Mouse (Mus musculus) hindbrain, embryonic 12.5 days (tissue): ENCODE data around the gene Gm20721. TPM values are rescaled to one million over a fixed set of nuclear protein-coding genes. Genes with fewer than 3 reads are reported as not detected.

Experiments
- ATAC-seq: fragments of 200-750 bp; cut with Nextera tagmentation; 2 replicates; pipeline ENCODE4 v1.8.0; 2017; ENCODE audit warnings: moderate TSS enrichment; ENCODE audit not compliant: low FRiP score
- H3K27ac ChIP-seq: fragments of 300-500 bp; sonication (generic); 2 replicates; pipeline ENCODE4 v1.5.1; 2016; ENCODE audit warnings: mild to moderate bottlenecking
- H3K27me3 ChIP-seq: fragments of 300-500 bp; sonication (generic); 2 replicates; pipeline ENCODE4 v1.6.1; 2016; ENCODE audit warnings: mild to moderate bottlenecking
- H3K36me3 ChIP-seq: fragments of 300-500 bp; sonication (generic); 2 replicates; pipeline ENCODE4 v1.6.1; 2016; ENCODE audit warnings: mild to moderate bottlenecking
- H3K4me1 ChIP-seq: fragments of 300-500 bp; sonication (generic); 2 replicates; pipeline ENCODE4 v1.6.1; 2016
- H3K4me2 ChIP-seq: fragments of 300-500 bp; sonication (generic); replicated peaks from 2 replicates; pipeline ENCODE4 v1.6.1; 2016; ENCODE audit warnings: mild to moderate bottlenecking
- H3K4me3 ChIP-seq: fragments of 300-500 bp; sonication (generic); 2 replicates; pipeline ENCODE4 v1.5.1; 2016; ENCODE audit warnings: mild to moderate bottlenecking
- H3K9ac ChIP-seq: fragments of 300-500 bp; sonication (generic); 2 replicates; pipeline ENCODE4 v1.6.1; 2016; ENCODE audit warnings: mild to moderate bottlenecking, moderate library complexity
- H3K9me3 ChIP-seq: fragments of 300-500 bp; sonication (generic); replicated peaks from 2 replicates; pipeline ENCODE4 v1.6.1; 2016; ENCODE audit warnings: mild to moderate bottlenecking
- WGBS: fragments of 180-500 bp; shearing (Covaris S2); methylation state at CpG from one replicate; pipeline ENCODE4 v1.1.7; 2016; 5-methylcytosine and 5-hydroxymethylcytosine counted together
- polyA plus RNA-seq: library from polyadenylated mRNA; unstranded; fragments of >200 nt; fragmentation: Nextera tagmentation; extraction: Ambion mirVana; gene quantifications from 2 replicates; pipeline ENCODE4 v1.2.1, GENCODE M21; 2016

The Gm20721 gene
- polyA plus RNA-seq, 1 experiment from 2014 or later, result 14.5 TPM

GRCm38 (mm10) chr2:174342793-174343400, 3.6 kb downstream of the Gm20721 start:
- peaks cover 42% of the 10 kb centered on the region for H3K36me3 ChIP-seq
- no peak overlapping the region for H3K9ac ChIP-seq
- no peaks in the 10 kb centered on the region for H3K27me3 ChIP-seq
- WGBS, result 72% methylated on average over 8 of the region's 8 CpGs
- no peak for ATAC-seq
- H3K4me1 ChIP-seq, result peaks cover 34% of the 10 kb centered on the region
- no peak overlapping the region for H3K4me2 ChIP-seq
- H3K27ac ChIP-seq, result peak overlapping the region; percentile 69
- H3K9me3 ChIP-seq, result 0 out of 2 replicates have a peak, but pooled peaks cover 4% of the 10 kb centered on the region
- H3K4me3 ChIP-seq, result no peak overlapping the region

GRCm38 (mm10) chr2:174340893-174341580, 5.5 kb downstream of the Gm20721 start:
- Histone ChIP-seq H3K4me1 (peaks cover 43% of the 10 kb centered on the region), H3K4me3 (no peak overlapping the region), H3K27ac (no peak overlapping the region), H3K9ac (no peak overlapping the region), H3K27me3 (no peaks in the 10 kb centered on the region), H3K9me3 (0 out of 2 replicates have a peak, but pooled peaks cover 2% of the 10 kb centered on the region), H3K4me2 (no peak overlapping the region), H3K36me3 (peaks cover 28% of the 10 kb centered on the region)
- WGBS, result 87% methylated on average over 4 of the region's 4 CpGs
- ATAC-seq, result no peak

DNA sequence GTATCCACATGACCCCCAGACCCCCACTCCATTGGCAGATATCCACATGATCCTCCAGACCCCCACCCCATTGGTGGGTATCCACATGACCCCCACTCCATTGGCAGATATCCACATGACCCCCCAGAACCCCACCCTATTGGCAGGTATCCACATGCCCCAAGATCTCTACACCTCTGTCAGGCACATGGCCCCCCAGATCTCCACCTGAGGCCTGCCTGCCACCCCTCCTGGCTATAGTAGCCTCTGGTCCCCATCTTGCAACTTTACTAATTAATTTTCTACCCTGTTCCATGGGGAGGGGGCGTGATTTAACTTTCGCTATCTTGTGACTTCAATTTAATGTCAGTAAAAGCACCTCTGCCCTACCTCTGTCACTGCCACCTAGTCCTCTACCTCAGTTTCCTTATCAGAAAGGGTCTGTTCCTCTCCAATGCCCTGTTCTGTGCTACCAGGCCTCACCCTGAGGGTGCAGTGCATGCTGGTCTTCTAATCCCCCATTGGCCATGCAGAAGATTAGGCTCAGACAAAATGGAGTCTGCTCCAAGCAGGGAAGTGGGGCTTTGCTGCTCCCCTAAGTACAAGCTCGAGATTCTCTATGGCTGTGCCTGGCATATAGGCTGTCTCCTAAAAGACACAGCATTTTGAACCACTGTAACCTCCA, 6.2 kb downstream of the Gm20721 start:
- H3K9me3 ChIP-seq, result no peaks in the 10 kb centered on the region
- no peaks in the 10 kb centered on the region for H3K27me3 ChIP-seq
- peaks cover 22% of the 10 kb centered on the region for H3K36me3 ChIP-seq
- no peak for ATAC-seq
- 92% methylated on average over 3 of the region's 3 CpGs for WGBS
- no peak overlapping the region for H3K4me2 ChIP-seq
- H3K9ac ChIP-seq, result no peak overlapping the region
- H3K4me3 ChIP-seq, result no peak overlapping the region
- peaks cover 46% of the 10 kb centered on the region for H3K4me1 ChIP-seq
- no peak overlapping the region; the same call in 1 of the 2 replicates for H3K27ac ChIP-seq

GRCm38 (mm10) chr2:174339701-174340100, 6.8 kb downstream of the Gm20721 start:
- peaks cover 15% of the 10 kb centered on the region for H3K36me3 ChIP-seq
- no peak; the same call in 1 of the 2 replicates for ATAC-seq
- H3K27me3 ChIP-seq, result no peaks in the 10 kb centered on the region
- WGBS, result 100% methylated on average over 1 of the region's 1 CpGs
- peaks cover 50% of the 10 kb centered on the region for H3K4me1 ChIP-seq
- H3K4me2 ChIP-seq, result no peak overlapping the region
- no peak overlapping the region for H3K4me3 ChIP-seq
- H3K9ac ChIP-seq, result no peak overlapping the region
- no peaks in the 10 kb centered on the region for H3K9me3 ChIP-seq
- no peak overlapping the region for H3K27ac ChIP-seq

DNA sequence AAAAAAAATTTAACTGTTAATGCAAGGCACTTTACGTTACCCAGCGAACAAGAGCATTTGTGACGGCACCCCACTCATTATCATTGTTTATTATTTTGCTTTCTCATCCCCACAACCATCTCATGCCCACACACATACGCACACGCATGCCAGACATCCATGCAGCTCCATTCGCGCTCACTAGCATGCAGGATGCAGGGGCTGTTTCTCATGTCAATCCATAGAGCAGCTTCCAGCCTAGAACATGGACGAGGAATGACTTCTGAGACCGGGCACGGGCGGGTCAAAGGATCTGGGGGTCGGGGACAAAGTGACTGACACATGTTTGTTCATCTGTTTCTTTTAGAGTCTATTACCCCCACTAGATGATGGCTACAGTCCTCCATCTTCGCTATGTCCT, 9.2 kb downstream of the Gm20721 start:
- Histone ChIP-seq H3K4me2 (no peak overlapping the region), H3K27me3 (no peaks in the 10 kb centered on the region), H3K36me3 (0 out of 2 replicates have a peak, but pooled peaks cover 8% of the 10 kb centered on the region), H3K4me1 (peaks cover 55% of the 10 kb centered on the region), H3K27ac (no peak overlapping the region), H3K9ac (no peak overlapping the region), H3K4me3 (no peak overlapping the region), H3K9me3 (no peaks in the 10 kb centered on the region)
- 87% methylated on average over 13 of the region's 13 CpGs for WGBS
- no peak for ATAC-seq

- no peak overlapping the region for H3K27ac ChIP-seq
- 0 out of 2 replicates have a peak, but pooled peaks cover 5% of the 10 kb centered on the region for H3K36me3 ChIP-seq
- no peaks in the 10 kb centered on the region for H3K27me3 ChIP-seq
- H3K9ac ChIP-seq, result no peak overlapping the region
- peak overlapping the region; percentile 65 for H3K4me2 ChIP-seq
- H3K4me1 ChIP-seq, result peaks cover 50% of the 10 kb centered on the region
- WGBS, result 79% methylated on average over 10 of the region's 10 CpGs
- no peak for ATAC-seq
- no peak overlapping the region for H3K4me3 ChIP-seq
- H3K9me3 ChIP-seq, result no peaks in the 10 kb centered on the region
These were observed 12.1 kb downstream of the Gm20721 start for GRCm38 (mm10) chr2:174334415-174334814.

DNA sequence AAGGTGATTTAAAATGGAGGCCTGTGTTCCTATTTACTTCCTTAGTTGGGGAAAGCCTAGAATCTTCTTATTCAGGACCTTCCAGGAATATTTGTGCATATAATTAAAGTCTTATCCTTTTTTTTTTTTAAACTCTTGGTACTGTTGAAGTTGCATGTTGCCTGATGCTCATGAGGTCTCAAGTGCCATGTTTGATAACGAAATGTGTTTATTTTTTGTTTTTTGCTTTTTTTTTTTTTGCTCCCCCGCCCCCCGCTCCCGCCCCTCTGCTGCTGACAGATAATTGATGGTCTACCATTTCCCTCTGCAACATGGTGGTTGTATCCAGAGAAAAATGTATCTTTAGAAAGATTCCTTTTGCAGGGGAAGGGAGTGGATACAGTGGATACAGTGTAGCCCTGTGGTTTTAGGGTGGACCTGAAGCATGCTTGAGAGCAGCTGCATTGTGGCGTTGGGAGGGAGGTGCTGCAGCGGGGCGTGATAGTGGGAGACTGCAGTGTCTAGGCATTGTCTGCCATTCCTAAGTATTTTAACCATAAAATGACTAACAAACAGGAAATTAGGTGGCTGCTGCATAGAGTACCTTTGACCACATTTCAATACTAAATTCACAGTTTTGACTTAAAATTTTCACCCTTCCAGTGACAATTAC, 13.1 kb downstream of the Gm20721 start:
- Histone ChIP-seq H3K4me3 (no peak overlapping the region), H3K9ac (no peak overlapping the region), H3K36me3 (0 out of 2 replicates have a peak, but pooled peaks cover 5% of the 10 kb centered on the region), H3K4me1 (peaks cover 55% of the 10 kb centered on the region), H3K27me3 (no peaks in the 10 kb centered on the region), H3K9me3 (no peaks in the 10 kb centered on the region), H3K4me2 (peak overlapping the region; percentile 65), H3K27ac (peak overlapping the region; percentile 62; the same call in 1 of the 2 replicates)
- 47% methylated on average over 7 of the region's 7 CpGs for WGBS
- no peak for ATAC-seq

GRCm38 (mm10) chr2:174331282-174332030, 15.1 kb downstream of the Gm20721 start:
- Histone ChIP-seq H3K9me3 (peaks cover 5% of the 10 kb centered on the region; the same call in 1 of the 2 replicates), H3K4me2 (peak overlapping the region; percentile 65), H3K4me1 (peaks cover 47% of the 10 kb centered on the region), H3K36me3 (0 out of 2 replicates have a peak, but pooled peaks cover 5% of the 10 kb centered on the region), H3K27ac (peak overlapping the region; percentile 100), H3K9ac (peak overlapping the region; percentile 100), H3K4me3 (peak overlapping the region; percentile 98), H3K27me3 (0 out of 2 replicates have a peak, but pooled peaks cover 3% of the 10 kb centered on the region)
- WGBS, result 22% methylated on average over 12 of the region's 12 CpGs
- no peak for ATAC-seq

DNA sequence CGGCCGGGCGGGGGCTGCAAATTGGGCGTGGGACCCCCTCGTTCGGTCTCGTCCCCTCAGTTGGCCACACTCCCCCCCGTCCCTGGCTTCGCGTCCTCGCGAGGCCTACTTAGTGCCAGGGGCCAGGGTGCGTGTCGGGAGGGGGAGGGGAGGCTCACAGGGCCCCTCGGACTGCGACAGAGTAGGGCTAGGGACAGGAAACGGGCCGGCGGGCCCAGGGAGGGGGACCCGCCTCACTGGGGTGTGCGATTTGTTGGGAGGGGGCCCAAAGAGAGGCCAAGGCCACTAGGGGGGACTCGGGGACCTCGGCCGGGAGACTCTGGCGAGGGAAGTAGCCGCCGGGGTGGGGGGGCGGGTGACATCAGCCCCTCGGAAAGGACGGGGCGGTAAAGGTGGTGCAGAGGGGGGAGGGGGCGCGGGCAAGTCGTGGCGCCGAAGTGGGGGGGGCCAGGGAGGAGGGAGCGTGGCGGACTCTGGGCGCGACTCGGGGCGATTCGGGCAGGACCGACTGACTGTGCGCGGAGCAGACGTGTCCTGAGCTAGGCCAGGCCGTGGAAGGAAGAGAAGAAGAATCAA, 15.8 kb downstream of the Gm20721 start:
- Histone ChIP-seq H3K4me2 (peak overlapping the region; percentile 65), H3K4me3 (peak overlapping the region; percentile 98), H3K9me3 (peaks cover 5% of the 10 kb centered on the region; the same call in 1 of the 2 replicates), H3K27me3 (0 out of 2 replicates have a peak, but pooled peaks cover 4% of the 10 kb centered on the region), H3K9ac (peak overlapping the region; percentile 100), H3K4me1 (peaks cover 44% of the 10 kb centered on the region), H3K27ac (peak overlapping the region; percentile 100), H3K36me3 (0 out of 2 replicates have a peak, but pooled peaks cover 5% of the 10 kb centered on the region)
- under 1% methylated on average over 47 of the region's 48 CpGs for WGBS
- peak; percentile 68 for ATAC-seq

- Histone ChIP-seq H3K4me2 (peak overlapping the region; percentile 65), H3K27ac (peak overlapping the region; percentile 100), H3K27me3 (0 out of 2 replicates have a peak, but pooled peaks cover 4% of the 10 kb centered on the region), H3K9ac (peak overlapping the region; percentile 100), H3K36me3 (0 out of 2 replicates have a peak, but pooled peaks cover 5% of the 10 kb centered on the region), H3K4me1 (peaks cover 38% of the 10 kb centered on the region), H3K4me3 (peak overlapping the region; percentile 98), H3K9me3 (peaks cover 5% of the 10 kb centered on the region; the same call in 1 of the 2 replicates)
- ATAC-seq, result peak; percentile 85
- under 1% methylated on average over 75 of the region's 131 CpGs for WGBS
These were observed 16.6 kb downstream of the Gm20721 start for GRCm38 (mm10) chr2:174329663-174330615.
